Mouse (Mus musculus): ENCODE results near the gene Pon3.

DNA sequence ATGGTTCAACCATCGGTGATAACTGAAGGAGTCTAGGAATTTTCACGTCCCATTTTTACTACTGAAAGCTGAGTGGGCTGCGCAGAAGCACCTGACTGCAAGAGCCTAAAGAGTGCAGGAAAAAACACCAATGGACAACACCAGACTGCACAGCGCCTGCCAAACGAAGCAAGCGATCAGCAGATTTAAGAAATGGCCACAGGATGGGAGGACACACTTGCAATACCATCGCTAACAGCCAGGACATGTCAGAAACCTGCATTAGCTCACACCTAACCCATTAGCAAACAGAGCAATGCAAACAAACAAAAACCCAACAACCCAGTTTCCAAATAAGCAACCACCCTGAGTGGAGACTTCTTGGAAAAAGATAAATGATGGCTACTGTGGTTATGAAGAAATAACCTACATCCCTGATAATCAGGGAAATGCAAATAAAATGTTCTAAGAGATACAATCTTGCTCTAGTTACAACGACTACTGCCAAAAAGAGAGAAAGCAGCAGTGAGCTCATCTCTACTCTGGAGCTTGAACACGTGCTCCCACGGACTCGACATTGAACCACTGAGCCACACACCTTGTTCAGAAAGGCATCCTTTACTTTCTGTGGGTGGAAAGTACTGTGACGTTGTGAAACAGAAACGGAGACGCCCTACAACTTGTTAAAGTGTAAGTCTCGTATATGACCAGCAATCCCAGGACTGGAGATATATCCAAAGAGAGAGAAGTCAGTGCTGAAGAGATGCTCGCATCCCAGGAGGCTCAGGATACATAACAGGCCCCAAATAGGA, 38.8 kb upstream of the Pon3 start:
- no peak for TF ChIP-seq CTCF (conservative IDR thresholded peaks at IDR 0.05; ENCODE audit: insufficient read depth, insufficient read length, low read depth, low read length)
- no peak for TF ChIP-seq POLR2A (IDR thresholded peaks at IDR 0.05; ENCODE audit: low read depth, low read length)

Measured in kidney, adult 2 months (tissue).